13 mouse cellular contexts compared by ENCODE assay signal in genomic region chr1:170729267-170729962, GRCm38 (mm10).
"Had no signal": no experiment of that assay in that cellular context is flagged by ENCODE, and none has a peak within 500 bp of the region (broad histone marks: within the 10 kb centered on the region; RNA-seq: fewer than 3 reads in every experiment).

No protein-coding gene starts in this region.

- ATAC-seq: intestine, postnatal 0 days; liver, postnatal 0 days; midbrain, embryonic 16.5 days had no signal

- H3K4me2 ChIP-seq: limb, embryonic 12.5 days; liver, embryonic 13.5 days; midbrain, embryonic 12.5 days had no signal

- H3K27ac ChIP-seq: kidney, postnatal 0 days; limb, embryonic 12.5 days; liver, embryonic 13.5 days; midbrain, embryonic 12.5 days had no signal

- H3K4me3 ChIP-seq: limb, embryonic 12.5 days; liver, embryonic 13.5 days; midbrain, embryonic 12.5 days had no signal

- DNase-seq: kidney, adult 9 months; liver; liver, embryonic 13.5 days; liver, postnatal 0 days; right cerebral cortex, adult 18-20 months; right cerebral cortex, postnatal 25 days; thymus, adult 18-20 months; thymus, postnatal 14 days had no signal

- H3K4me1 ChIP-seq: midbrain, embryonic 12.5 days had no signal

- H3K36me3 ChIP-seq: limb, embryonic 12.5 days; midbrain, embryonic 12.5 days had no signal

- H3K27me3 ChIP-seq: limb, embryonic 12.5 days; liver, embryonic 13.5 days; midbrain, embryonic 12.5 days had no signal

- H3K9ac ChIP-seq: limb, embryonic 12.5 days; liver, embryonic 13.5 days; liver, postnatal 0 days; midbrain, embryonic 12.5 days had no signal

- H3K9me3 ChIP-seq: limb, embryonic 12.5 days; liver, embryonic 13.5 days; midbrain, embryonic 12.5 days had no signal
